Mouse (Mus musculus): Measurements from ENCODE around the gene Cdkn2d. TPM values are rescaled to one million over a fixed set of nuclear protein-coding genes. Genes with fewer than 3 reads are reported as not detected.

The Cdkn2d gene
- polyA plus RNA-seq, 1 experiment from 2014 or later: 80.3 TPM

DNA sequence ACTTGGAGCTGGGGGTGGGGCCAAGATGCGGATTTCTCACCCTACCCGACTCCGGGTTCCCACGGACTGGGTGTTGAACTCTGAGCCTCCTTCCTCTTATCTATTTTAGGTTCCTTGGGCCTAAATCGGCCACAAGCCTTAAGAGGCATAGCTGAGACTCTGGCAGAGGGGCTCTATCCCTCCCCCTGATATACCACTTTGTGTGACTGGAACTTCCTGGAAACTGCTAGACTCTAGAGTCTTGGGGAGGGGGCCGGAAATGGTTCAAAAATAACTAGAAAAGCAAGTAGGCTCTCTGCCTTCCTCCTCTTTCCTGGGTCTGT, 30.3 kb upstream of the Cdkn2d start:
- WGBS: 17% methylated on average over 6 of the region's 6 CpGs
- 0 out of 2 replicates have a peak, but pooled peaks have one; percentile 15 for ATAC-seq (ENCODE audit: low FRiP score)
- H3K4me2 ChIP-seq (replicated peaks; ENCODE audit: low read depth, low read length): peak overlapping the region; percentile 95
- no peaks in the 10 kb centered on the region for H3K36me3 ChIP-seq (ENCODE audit: control insufficient read depth, insufficient read depth, low read length)
- no peaks in the 10 kb centered on the region for H3K27me3 ChIP-seq (ENCODE audit: control insufficient read depth, insufficient read depth, low read length)
- no peak overlapping the region for H3K27ac ChIP-seq (ENCODE audit: low read depth, low read length)
- H3K9me3 ChIP-seq (ENCODE audit: control insufficient read depth, low read length): no peaks in the 10 kb centered on the region
- peaks cover 5% of the 10 kb centered on the region for H3K4me1 ChIP-seq (replicated peaks; ENCODE audit: control insufficient read depth, insufficient read depth, low read length)
- H3K9ac ChIP-seq (ENCODE audit: low read depth, low read length): peak overlapping the region; percentile 78
- DNase-seq (ENCODE audit: low spot score): peak; percentile 29
- H3K4me3 ChIP-seq (ENCODE audit: low read depth, low read length): peak overlapping the region; percentile 52

DNA sequence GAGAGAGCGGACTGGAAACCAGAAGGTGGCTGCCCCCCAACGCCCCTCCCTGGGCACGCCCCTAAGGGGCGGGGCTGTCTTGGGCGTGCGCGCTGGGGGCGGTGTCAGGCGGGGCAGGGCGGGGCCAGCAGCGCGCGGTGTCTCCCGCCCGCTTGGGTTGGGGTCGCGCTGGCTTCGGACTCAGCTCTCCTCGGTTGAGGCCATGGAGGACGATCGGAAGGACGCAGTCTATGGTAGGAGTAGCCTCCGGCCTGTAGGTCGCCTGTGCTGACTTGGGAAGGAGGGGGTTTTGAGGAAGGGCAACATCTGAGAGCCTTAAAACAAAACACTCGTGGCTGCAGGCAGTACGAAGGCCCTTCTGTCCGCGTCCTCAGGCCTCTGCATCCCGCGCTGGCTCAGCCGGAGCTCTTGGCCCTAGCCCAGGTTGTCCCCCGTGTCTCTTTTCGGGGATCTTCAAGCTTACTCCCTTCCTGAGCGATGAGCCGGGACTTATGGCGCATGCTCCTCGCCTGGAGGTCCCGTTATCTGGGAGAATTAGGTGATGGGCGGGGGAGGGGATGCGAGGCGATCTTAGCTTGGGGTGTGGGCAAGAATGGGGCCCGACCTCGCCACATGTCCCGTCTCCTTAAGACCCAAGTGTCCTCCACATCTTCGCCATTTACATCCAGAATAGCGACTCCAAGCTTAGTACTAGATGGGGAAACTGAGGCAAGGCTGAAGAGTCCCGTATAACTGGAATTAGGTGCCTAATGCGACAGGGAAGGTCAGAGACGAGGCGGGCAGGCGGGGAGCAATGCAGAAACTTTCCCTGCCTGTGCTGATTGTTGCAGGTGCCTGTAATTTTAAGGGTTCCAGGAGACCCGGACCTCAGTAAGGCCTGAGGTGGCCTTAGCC, 29.7 kb upstream of the Cdkn2d start, which contains the start of gene Slc44a2:
Gene Slc44a2, plus strand, starts transcription at position 80 of the 894 bp plus-strand sequence.
- Histone ChIP-seq H3K9me3 (ENCODE audit: control insufficient read depth, low read length) (no peaks in the 10 kb centered on the region), H3K4me2 (replicated peaks; ENCODE audit: low read depth, low read length) (peak within 1 kb of the TSS; percentile 95), H3K4me1 (replicated peaks; ENCODE audit: control insufficient read depth, insufficient read depth, low read length) (peaks cover 5% of the 10 kb centered on the region), H3K9ac (ENCODE audit: low read depth, low read length) (peak within 1 kb of the TSS; percentile 78), H3K4me3 (ENCODE audit: low read depth, low read length) (peak within 1 kb of the TSS; percentile 52), H3K27me3 (ENCODE audit: control insufficient read depth, insufficient read depth, low read length) (no peaks in the 10 kb centered on the region), H3K36me3 (ENCODE audit: control insufficient read depth, insufficient read depth, low read length) (no peaks in the 10 kb centered on the region), H3K27ac (ENCODE audit: low read depth, low read length) (0 out of 2 replicates have a peak within 1 kb of the TSS, but pooled peaks have one; percentile 2)
- DNase-seq (ENCODE audit: low spot score) (peak; percentile 97), ATAC-seq (ENCODE audit: low FRiP score) (peak; percentile 92)
- WGBS: under 1% methylated on average over 52 of the region's 52 CpGs

DNA sequence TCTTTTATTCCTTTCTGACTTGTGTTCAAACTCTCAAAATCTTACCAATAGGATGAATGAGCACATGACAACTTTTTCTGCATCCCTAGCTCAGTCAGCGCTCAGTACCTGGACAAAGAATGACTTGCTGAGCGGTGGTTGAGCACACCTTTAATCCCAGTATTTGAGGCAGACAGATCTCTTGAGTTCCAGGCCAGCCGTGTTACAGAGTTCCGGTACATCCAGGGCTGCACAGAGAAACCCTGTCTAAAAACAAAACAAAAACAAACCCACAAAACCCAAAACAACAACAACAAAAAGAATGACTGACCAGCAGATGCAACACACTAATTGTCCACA, 29.0 kb upstream of the Cdkn2d start:
- no peaks in the 10 kb centered on the region for H3K9me3 ChIP-seq (ENCODE audit: control insufficient read depth, low read length)
- H3K27me3 ChIP-seq (ENCODE audit: control insufficient read depth, insufficient read depth, low read length): no peaks in the 10 kb centered on the region
- H3K36me3 ChIP-seq (ENCODE audit: control insufficient read depth, insufficient read depth, low read length): no peaks in the 10 kb centered on the region
- peak overlapping the region; percentile 78; the same call in 1 of the 2 replicates for H3K9ac ChIP-seq (ENCODE audit: low read depth, low read length)
- peaks cover 5% of the 10 kb centered on the region for H3K4me1 ChIP-seq (replicated peaks; ENCODE audit: control insufficient read depth, insufficient read depth, low read length)
- peak overlapping the region; percentile 52 for H3K4me3 ChIP-seq (ENCODE audit: low read depth, low read length)
- H3K4me2 ChIP-seq (replicated peaks; ENCODE audit: low read depth, low read length): peak overlapping the region; percentile 95
- DNase-seq (ENCODE audit: low spot score) (no peak), ATAC-seq (ENCODE audit: low FRiP score) (no peak; the same call in 1 of the 2 replicates)
- 26% methylated on average over 4 of the region's 4 CpGs for WGBS
- H3K27ac ChIP-seq (ENCODE audit: low read depth, low read length): no peak overlapping the region

DNA sequence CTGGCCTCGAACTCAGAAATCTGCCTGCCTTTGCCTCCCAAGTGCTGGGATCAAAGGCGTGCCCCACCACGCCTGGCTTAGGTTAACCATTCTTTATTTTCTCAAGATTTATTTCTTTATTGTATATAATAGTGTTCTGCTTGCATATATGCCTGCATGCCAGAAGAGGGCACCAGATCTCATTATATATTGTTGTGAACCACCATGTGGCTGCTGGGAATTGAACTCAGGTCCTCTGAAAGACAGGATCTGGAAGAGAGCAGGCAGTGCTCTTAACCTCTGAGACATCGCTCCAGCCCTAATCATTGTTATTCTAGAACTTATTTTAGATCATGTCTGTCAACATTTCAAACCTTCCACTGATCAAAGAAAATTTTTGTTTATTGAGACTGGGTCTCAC, 28.3 kb upstream of the Cdkn2d start:
- no peak overlapping the region for H3K27ac ChIP-seq (ENCODE audit: low read depth, low read length)
- H3K4me3 ChIP-seq (ENCODE audit: low read depth, low read length): no peak overlapping the region
- no peaks in the 10 kb centered on the region for H3K27me3 ChIP-seq (ENCODE audit: control insufficient read depth, insufficient read depth, low read length)
- H3K9me3 ChIP-seq (ENCODE audit: control insufficient read depth, low read length): no peaks in the 10 kb centered on the region
- no peak for DNase-seq (ENCODE audit: low spot score)
- H3K4me1 ChIP-seq (replicated peaks; ENCODE audit: control insufficient read depth, insufficient read depth, low read length): peaks cover 5% of the 10 kb centered on the region
- H3K36me3 ChIP-seq (ENCODE audit: control insufficient read depth, insufficient read depth, low read length): no peaks in the 10 kb centered on the region
- no peak for ATAC-seq (ENCODE audit: low FRiP score)
- WGBS: 93% methylated on average over 4 of the region's 4 CpGs
- no peak overlapping the region for H3K9ac ChIP-seq (ENCODE audit: low read depth, low read length)
- no peak overlapping the region for H3K4me2 ChIP-seq (replicated peaks; ENCODE audit: low read depth, low read length)

DNA sequence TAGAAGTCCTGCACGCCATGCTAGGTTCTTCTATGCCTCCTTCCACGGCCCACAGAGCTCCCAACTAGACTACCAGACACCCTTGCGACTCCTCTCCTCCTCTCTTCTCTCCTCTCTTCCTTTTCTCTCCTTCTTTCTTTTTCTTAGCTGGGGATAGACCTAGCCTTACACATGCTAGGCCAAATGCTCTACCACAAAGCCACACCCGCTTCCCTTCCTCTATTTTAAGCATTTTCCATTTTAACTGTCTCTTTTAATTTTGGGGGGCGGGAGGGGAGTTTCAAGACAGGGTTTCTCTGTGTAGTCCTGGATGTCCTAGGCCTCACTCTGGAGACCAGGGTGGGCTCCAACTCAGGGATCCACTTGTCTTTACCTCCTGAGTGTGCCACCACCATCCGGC, 27.6 kb upstream of the Cdkn2d start:
- DNase-seq (ENCODE audit: low spot score): no peak
- no peak overlapping the region for H3K4me3 ChIP-seq (ENCODE audit: low read depth, low read length)
- no peaks in the 10 kb centered on the region for H3K27me3 ChIP-seq (ENCODE audit: control insufficient read depth, insufficient read depth, low read length)
- peaks cover 5% of the 10 kb centered on the region for H3K4me1 ChIP-seq (replicated peaks; ENCODE audit: control insufficient read depth, insufficient read depth, low read length)
- H3K36me3 ChIP-seq (ENCODE audit: control insufficient read depth, insufficient read depth, low read length): no peaks in the 10 kb centered on the region
- no peak overlapping the region for H3K4me2 ChIP-seq (replicated peaks; ENCODE audit: low read depth, low read length)
- no peak overlapping the region for H3K27ac ChIP-seq (ENCODE audit: low read depth, low read length)
- H3K9ac ChIP-seq (ENCODE audit: low read depth, low read length): no peak overlapping the region
- WGBS: 92% methylated on average over 6 of the region's 6 CpGs
- ATAC-seq (ENCODE audit: low FRiP score): no peak
- H3K9me3 ChIP-seq (ENCODE audit: control insufficient read depth, low read length): no peaks in the 10 kb centered on the region

DNA sequence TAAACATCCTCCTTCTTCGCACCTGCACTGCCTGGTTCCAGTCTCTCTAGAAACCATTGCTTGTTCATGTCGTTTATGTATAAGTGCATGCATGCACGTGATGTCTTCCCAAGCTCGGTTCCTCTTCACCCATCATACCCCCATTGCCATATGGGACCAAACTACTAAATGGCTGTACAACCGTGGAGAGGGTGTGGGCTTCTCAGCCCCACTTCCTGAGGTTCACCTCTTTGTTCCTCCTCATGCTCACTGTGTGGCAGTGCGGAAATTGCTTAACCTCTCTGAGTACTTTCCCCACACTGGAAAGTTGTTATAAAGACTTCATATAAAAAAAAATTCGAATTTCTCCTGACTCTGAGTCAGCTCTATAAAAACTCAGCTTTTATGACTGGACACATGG, 25.5 kb upstream of the Cdkn2d start:
- no peak overlapping the region for H3K27ac ChIP-seq (ENCODE audit: low read depth, low read length)
- no peak overlapping the region for H3K4me2 ChIP-seq (replicated peaks; ENCODE audit: low read depth, low read length)
- H3K9ac ChIP-seq (ENCODE audit: low read depth, low read length): no peak overlapping the region
- DNase-seq (ENCODE audit: low spot score) (no peak), ATAC-seq (ENCODE audit: low FRiP score) (no peak)
- H3K4me1 ChIP-seq (replicated peaks; ENCODE audit: control insufficient read depth, insufficient read depth, low read length): peaks cover 3% of the 10 kb centered on the region
- H3K4me3 ChIP-seq (ENCODE audit: low read depth, low read length): no peak overlapping the region
- no peaks in the 10 kb centered on the region for H3K9me3 ChIP-seq (ENCODE audit: control insufficient read depth, low read length)
- WGBS: 76% methylated on average over 7 of the region's 7 CpGs
- H3K27me3 ChIP-seq (ENCODE audit: control insufficient read depth, insufficient read depth, low read length): peaks cover 8% of the 10 kb centered on the region
- no peaks in the 10 kb centered on the region for H3K36me3 ChIP-seq (ENCODE audit: control insufficient read depth, insufficient read depth, low read length)

DNA sequence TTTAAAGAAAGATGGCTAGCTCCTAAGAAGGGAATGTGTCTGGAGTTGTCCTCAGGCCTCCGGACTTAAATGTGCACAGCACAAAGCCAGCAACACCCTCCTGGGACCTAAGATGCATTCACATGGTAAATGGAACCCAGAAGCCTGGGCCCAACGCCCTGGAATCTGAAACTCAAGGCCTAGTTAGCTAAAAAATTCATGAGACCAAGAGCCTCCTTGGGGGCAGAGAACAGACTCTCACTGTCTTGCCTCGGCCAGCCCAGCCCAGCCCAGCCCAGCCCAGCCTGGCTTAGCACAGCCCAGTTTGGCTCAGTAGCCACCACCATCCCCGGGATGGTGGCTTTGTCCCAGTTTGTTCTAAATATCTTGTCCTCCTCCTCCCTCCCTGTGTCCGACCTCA, 24.2 kb upstream of the Cdkn2d start:
- no peak for DNase-seq (ENCODE audit: low spot score)
- peaks cover 10% of the 10 kb centered on the region for H3K27me3 ChIP-seq (ENCODE audit: control insufficient read depth, insufficient read depth, low read length)
- 56% methylated on average over 4 of the region's 5 CpGs for WGBS
- no peak overlapping the region for H3K9ac ChIP-seq (ENCODE audit: low read depth, low read length)
- H3K9me3 ChIP-seq (ENCODE audit: control insufficient read depth, low read length): no peaks in the 10 kb centered on the region
- H3K4me1 ChIP-seq (replicated peaks; ENCODE audit: control insufficient read depth, insufficient read depth, low read length): no peaks in the 10 kb centered on the region
- no peak overlapping the region for H3K4me2 ChIP-seq (replicated peaks; ENCODE audit: low read depth, low read length)
- H3K4me3 ChIP-seq (ENCODE audit: low read depth, low read length): no peak overlapping the region
- H3K36me3 ChIP-seq (ENCODE audit: control insufficient read depth, insufficient read depth, low read length): no peaks in the 10 kb centered on the region
- no peak overlapping the region for H3K27ac ChIP-seq (ENCODE audit: low read depth, low read length)
- ATAC-seq (ENCODE audit: low FRiP score): no peak

DNA sequence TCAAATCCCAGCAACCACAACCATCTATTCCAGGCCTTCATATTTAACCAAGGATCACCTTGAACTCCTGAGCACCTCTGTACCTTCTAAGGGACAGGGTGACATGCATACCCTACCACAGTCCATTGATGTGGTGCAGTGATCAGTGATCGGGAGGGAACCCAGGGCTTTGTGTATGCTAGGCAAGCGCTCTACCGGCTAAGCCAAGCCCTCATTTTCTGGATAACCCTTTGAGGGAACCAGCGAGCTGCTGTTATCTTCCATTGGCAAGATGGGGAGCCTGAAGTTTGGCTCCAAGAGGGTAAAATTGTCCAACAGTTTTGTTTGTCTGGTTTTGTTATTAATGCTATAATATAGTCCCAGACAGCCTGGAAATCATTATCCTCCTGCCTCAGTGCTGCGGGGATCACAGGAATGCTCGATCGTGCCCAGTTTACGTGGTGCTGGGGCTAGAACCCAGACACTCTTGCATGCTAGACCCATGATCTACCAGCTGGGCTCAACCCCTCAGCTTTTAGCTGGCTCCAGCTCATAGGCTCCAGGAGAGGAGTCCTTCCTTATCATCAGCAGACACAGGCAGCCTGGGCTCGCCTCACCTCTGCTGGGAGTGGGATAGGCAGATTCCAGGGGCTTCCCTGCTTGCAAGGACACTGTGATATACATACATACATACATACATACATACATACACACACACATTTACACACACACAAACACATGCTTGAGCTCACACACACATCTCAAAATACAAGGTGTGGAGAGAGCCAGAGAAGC, 23.3 kb upstream of the Cdkn2d start:
- H3K9me3 ChIP-seq (ENCODE audit: control insufficient read depth, low read length): no peaks in the 10 kb centered on the region
- WGBS: 88% methylated on average over 9 of the region's 9 CpGs
- no peak overlapping the region for H3K27ac ChIP-seq (ENCODE audit: low read depth, low read length)
- ATAC-seq (ENCODE audit: low FRiP score) (no peak), DNase-seq (ENCODE audit: low spot score) (no peak)
- H3K27me3 ChIP-seq (ENCODE audit: control insufficient read depth, insufficient read depth, low read length): peaks cover 10% of the 10 kb centered on the region
- H3K4me3 ChIP-seq (ENCODE audit: low read depth, low read length): no peak overlapping the region
- H3K4me1 ChIP-seq (replicated peaks; ENCODE audit: control insufficient read depth, insufficient read depth, low read length): no peaks in the 10 kb centered on the region
- no peak overlapping the region for H3K4me2 ChIP-seq (replicated peaks; ENCODE audit: low read depth, low read length)
- H3K36me3 ChIP-seq (ENCODE audit: control insufficient read depth, insufficient read depth, low read length): no peaks in the 10 kb centered on the region
- H3K9ac ChIP-seq (ENCODE audit: low read depth, low read length): no peak overlapping the region
